Mouse (Mus musculus) limb, embryonic 10.5 days (tissue): Measurements from ENCODE around the gene Snrk. TPM values are rescaled to one million over a fixed set of nuclear protein-coding genes. Genes with fewer than 3 reads are reported as not detected.

Experiments used
- DNase-seq: peaks from one replicate; pipeline ENCODE4 v3.0.0-alpha.2; 2017; ENCODE audit warnings: low spot score
- H3K27ac ChIP-seq: fragments of 300-500 bp; sonication (generic); 2 replicates; pipeline ENCODE4 v1.5.1; 2016; ENCODE audit warnings: mild to moderate bottlenecking
- H3K27me3 ChIP-seq: fragments of 300-500 bp; sonication (generic); 2 replicates; pipeline ENCODE4 v1.6.1; 2016; ENCODE audit warnings: low read depth, mild to moderate bottlenecking; ENCODE audit not compliant: poor library complexity, severe bottlenecking
- H3K36me3 ChIP-seq: fragments of 300-500 bp; sonication (generic); 2 replicates; pipeline ENCODE4 v1.6.1; 2016; ENCODE audit warnings: mild to moderate bottlenecking, moderate library complexity
- H3K4me1 ChIP-seq: fragments of 300-500 bp; sonication (generic); 2 replicates; pipeline ENCODE4 v1.6.1; 2016
- H3K4me3 ChIP-seq: fragments of 300-500 bp; sonication (generic); 2 replicates; pipeline ENCODE4 v1.5.1; 2016; ENCODE audit warnings: mild to moderate bottlenecking, moderate library complexity
- H3K9me3 ChIP-seq: fragments of 300-500 bp; sonication (generic); replicated peaks from 2 replicates; pipeline ENCODE4 v1.6.1; 2016; ENCODE audit warnings: mild to moderate bottlenecking
- WGBS: fragments of 180-500 bp; shearing (Covaris S2); methylation state at CpG from one replicate; pipeline ENCODE4 v1.1.7; 2016; 5-methylcytosine and 5-hydroxymethylcytosine counted together
- polyA plus RNA-seq: library from polyadenylated mRNA; unstranded; fragments of >200 nt; fragmentation: Nextera tagmentation; extraction: Ambion mirVana; gene quantifications from 2 replicates; pipeline ENCODE4 v1.2.1, GENCODE M21; 2016

Snrk gene
- 26.6 and 41.1 TPM in 2 replicates for polyA plus RNA-seq

DNA sequence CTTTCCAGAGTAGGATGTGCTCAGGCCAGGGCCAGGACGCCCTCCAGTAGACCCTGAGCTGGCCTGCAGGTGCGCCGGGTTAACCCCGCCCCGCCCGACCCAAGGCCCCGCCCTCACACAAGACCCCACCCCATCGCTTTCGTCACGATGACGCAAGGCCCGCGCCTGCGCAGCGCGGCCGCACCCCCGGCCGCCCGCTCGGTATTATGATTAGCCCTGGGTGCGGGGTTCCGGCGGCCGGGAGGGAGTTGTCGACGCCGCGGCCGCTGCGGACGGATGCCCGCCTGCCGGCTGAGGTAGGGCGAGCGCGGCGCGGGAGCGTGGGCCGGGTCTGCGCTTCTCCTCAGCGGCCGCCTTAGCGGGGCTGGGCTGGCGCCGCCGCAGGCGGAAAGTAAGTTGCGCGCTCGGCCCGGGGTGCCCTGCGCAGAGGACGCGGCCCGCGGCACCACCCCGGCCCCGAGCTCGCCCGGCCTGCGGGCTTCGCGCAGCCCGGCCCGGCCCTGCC, at the start of gene Snrk:
Snrk (plus strand) TSS at position 155 of the 505 bp plus-strand sequence.
- no peaks in the 10 kb centered on the region for H3K9me3 ChIP-seq
- H3K27ac ChIP-seq, result peak within 1 kb of the TSS; percentile 92
- H3K36me3 ChIP-seq, result no peaks in the 10 kb centered on the region
- DNase-seq, result peak; percentile 91
- H3K4me1 ChIP-seq, result peaks cover 8% of the 10 kb centered on the region
- H3K27me3 ChIP-seq, result no peaks in the 10 kb centered on the region
- 2% methylated on average over 67 of the region's 67 CpGs for WGBS
- H3K4me3 ChIP-seq, result peak within 1 kb of the TSS; percentile 89

DNA sequence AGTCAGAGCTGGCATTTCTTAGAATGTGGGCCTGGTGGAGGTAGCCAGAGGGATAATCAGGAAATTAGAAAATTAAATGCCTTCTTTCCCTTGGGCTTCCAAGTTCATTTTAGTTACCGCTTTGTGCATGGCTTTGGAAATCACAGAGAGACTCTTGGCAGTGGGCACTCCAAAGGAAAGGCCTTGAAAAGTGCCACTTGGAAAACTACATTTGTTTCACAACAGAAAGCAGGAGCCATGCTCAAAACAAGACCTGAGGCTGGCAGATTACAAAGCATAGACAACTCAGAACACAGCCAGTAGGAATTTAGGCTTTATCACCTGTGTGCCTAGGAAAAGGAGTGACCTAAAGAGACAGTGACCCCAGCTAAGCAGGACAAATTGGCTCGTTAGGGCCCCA, 49.4 kb upstream of the Snrk start:
- H3K27ac ChIP-seq, result no peak overlapping the region
- DNase-seq, result no peak

DNA sequence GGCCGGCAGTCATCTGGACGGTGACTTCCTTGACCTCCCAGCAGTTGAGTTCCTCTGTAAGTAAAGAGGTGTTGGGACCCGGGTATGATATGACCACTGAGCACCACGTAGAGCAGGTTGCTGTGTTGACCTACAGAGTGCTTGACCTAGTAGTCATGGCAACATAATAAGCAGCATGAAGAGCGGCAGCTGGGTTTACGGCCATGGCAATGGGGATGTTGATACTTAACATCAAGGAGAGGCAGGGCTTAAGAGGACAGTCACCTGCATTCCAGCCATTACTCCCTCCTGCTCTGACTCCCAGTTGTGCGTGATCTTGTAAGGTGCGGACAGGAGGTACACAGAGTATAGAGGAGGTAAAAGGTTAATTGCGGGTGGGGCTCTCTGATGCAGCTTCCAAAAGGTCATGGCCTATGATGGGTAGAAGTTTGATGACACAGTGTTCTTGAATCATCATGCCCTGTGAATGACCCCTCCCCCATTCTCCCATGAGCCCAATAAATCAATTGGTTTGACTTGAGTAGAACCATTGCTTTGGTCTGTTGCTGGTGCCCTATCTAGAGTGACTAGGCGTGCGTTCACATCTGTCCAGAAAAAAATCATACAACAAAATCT, 47.4 kb upstream of the Snrk start:
- no peaks in the 10 kb centered on the region for H3K27me3 ChIP-seq

More for the DNA sequence above, 49.4 kb upstream of the Snrk start:
- Histone ChIP-seq H3K27me3 (no peaks in the 10 kb centered on the region), H3K9me3 (no peaks in the 10 kb centered on the region), H3K4me3 (no peak overlapping the region), H3K36me3 (no peaks in the 10 kb centered on the region), H3K4me1 (peaks cover 8% of the 10 kb centered on the region; the same call in 1 of the 2 replicates)
- 83% methylated on average over 2 of the region's 2 CpGs for WGBS

DNA sequence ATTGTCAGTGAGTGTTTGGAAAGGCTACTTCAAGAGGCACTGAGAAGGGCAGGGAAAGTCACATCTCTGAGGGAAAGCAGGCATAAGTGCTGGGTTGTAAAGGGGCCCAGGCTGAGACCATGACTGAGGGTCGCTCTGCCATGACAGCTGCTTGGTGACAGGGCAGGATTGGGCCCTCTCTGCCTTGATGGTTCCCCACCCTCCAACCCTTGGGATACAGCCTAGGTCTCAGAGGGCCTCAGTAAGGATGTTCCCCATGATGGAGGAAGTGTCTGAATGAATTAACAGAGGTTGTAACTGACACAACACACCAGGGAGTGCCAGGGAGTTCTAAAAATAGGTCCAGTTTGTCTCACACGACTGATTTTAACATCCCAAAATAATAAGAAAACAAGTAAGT, 43.1 kb upstream of the Snrk start:
- no peaks in the 10 kb centered on the region for H3K9me3 ChIP-seq
- 36% methylated on average over 2 of the region's 2 CpGs for WGBS
- H3K36me3 ChIP-seq, result no peaks in the 10 kb centered on the region
- H3K27me3 ChIP-seq, result no peaks in the 10 kb centered on the region
- DNase-seq, result no peak
- peaks cover 3% of the 10 kb centered on the region; the same call in 1 of the 2 replicates for H3K4me1 ChIP-seq
- H3K27ac ChIP-seq, result no peak overlapping the region
- H3K4me3 ChIP-seq, result no peak overlapping the region

More for the DNA sequence above, 47.4 kb upstream of the Snrk start:
- no peak overlapping the region for H3K27ac ChIP-seq
- peaks cover 7% of the 10 kb centered on the region; the same call in 1 of the 2 replicates for H3K4me1 ChIP-seq
- no peaks in the 10 kb centered on the region for H3K36me3 ChIP-seq
- H3K9me3 ChIP-seq, result no peaks in the 10 kb centered on the region
- no peak overlapping the region for H3K4me3 ChIP-seq
- DNase-seq, result no peak
- 76% methylated on average over 11 of the region's 11 CpGs for WGBS

DNA sequence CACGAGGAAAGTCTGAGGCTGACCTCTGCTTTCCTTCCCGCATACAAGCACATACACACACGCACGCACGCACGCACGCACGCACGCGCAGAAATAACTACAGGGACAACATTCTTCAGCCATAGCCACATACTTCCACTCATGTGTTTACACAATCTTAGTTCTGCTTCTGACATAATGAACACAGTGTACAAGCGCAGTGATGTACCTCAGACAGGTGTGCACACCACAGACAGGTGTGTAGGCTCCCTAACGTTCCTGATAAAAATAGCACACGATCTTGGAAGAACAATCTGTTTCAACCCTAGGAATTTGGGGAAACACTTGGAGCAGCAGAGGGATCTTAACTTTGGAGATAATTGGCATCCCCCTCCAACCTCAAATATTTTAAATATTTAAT, 42.5 kb upstream of the Snrk start:
- WGBS, result 95% methylated on average over 13 of the region's 13 CpGs
- no peak for DNase-seq

DNA sequence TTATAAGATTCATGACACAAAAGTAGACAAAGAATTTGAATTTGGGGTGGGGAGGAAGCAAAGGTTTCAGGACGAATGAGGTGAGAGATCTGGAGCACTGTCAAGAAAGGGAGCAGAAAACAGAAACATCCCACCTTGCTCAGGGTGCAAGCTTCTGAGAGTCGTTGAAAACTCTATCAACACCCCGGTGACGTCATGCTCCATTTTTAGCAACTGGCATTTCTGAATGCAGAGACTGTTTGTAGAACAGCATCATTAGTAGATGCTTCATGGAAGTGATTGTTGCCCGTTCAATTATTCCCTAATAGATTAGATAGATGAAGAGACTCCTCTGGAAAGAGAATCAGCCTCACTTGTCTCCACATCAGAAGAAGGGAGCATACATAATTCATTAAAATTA, 38.6 kb upstream of the Snrk start:
- Histone ChIP-seq H3K4me3 (no peak overlapping the region), H3K27me3 (no peaks in the 10 kb centered on the region), H3K4me1 (no peaks in the 10 kb centered on the region), H3K9me3 (no peaks in the 10 kb centered on the region), H3K27ac (no peak overlapping the region), H3K36me3 (no peaks in the 10 kb centered on the region)
- 89% methylated on average over 5 of the region's 5 CpGs for WGBS
- DNase-seq, result no peak

More for the DNA sequence above, 42.5 kb upstream of the Snrk start:
- no peak overlapping the region for H3K4me3 ChIP-seq
- H3K27ac ChIP-seq, result no peak overlapping the region
- H3K27me3 ChIP-seq, result no peaks in the 10 kb centered on the region
- no peaks in the 10 kb centered on the region for H3K9me3 ChIP-seq
- H3K36me3 ChIP-seq, result no peaks in the 10 kb centered on the region
- H3K4me1 ChIP-seq, result peaks cover 2% of the 10 kb centered on the region; the same call in 1 of the 2 replicates

DNA sequence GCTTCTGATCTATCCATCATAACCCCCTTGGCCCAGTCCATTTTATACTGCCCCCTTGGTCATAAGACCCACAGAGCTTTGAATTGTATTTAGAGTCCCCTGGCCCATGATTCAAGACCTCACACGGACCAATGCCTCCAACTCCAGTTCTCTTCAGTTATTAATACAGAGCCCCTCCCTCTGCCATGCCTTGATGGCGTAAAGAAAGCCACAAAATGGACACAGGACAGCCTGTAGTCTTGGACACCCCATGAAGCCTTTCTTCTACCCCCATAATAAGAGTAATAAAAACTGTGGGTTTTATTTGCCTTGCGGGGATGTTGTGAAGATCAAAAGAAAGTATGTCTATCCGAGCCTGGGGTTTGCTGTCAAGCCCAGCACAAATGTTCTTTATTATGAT, 33.4 kb upstream of the Snrk start:
- Histone ChIP-seq H3K36me3 (no peaks in the 10 kb centered on the region), H3K4me3 (no peak overlapping the region), H3K4me1 (0 out of 2 replicates have a peak, but pooled peaks cover 4% of the 10 kb centered on the region), H3K9me3 (no peaks in the 10 kb centered on the region), H3K27me3 (no peaks in the 10 kb centered on the region), H3K27ac (no peak overlapping the region)
- no peak for DNase-seq
- 82% methylated on average over 4 of the region's 4 CpGs for WGBS

DNA sequence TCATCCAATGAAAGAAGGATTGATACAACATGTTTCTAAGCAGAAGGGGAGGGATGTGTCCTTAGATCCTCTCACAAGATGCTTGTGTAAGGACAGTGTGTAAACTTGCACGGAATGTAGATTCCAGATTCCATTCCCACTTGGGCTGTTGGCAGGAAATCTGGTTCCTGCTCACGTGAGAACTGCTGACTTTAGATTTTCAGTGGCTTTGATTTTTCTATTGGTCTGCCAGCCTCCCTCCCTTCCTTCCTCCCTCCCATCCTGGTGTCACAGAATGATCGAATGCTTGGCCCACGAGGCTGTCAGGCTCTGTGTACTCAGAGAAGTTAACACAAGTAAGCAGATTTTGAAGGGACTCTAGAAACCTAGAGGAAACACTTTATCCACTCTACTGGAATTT, 32.9 kb upstream of the Snrk start:
- H3K36me3 ChIP-seq, result no peaks in the 10 kb centered on the region
- no peaks in the 10 kb centered on the region for H3K27me3 ChIP-seq
- H3K27ac ChIP-seq, result no peak overlapping the region
- H3K4me3 ChIP-seq, result no peak overlapping the region
- 0 out of 2 replicates have a peak, but pooled peaks cover 4% of the 10 kb centered on the region for H3K4me1 ChIP-seq
- no peak for DNase-seq
- WGBS, result 57% methylated on average over 4 of the region's 4 CpGs
- no peaks in the 10 kb centered on the region for H3K9me3 ChIP-seq

DNA sequence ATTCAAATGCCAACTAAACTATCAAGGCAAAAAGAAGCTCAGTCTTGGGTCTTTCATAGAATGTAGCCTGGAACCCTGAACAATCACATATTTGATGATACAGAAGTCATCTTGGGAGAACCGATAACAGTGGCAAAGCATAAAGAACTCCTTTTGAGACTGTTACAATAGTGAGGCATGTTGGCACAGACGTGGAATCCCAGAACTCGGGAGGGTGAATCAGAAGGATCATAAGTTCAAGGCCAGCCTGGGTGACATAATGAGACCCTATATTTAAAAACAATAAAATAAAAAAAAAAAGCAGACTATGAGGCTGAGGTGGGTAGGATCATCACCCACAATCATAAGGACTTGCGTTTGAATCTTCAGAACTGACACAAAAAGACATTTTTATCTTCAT, 32.4 kb upstream of the Snrk start:
- Histone ChIP-seq H3K27ac (no peak overlapping the region), H3K4me3 (no peak overlapping the region), H3K4me1 (0 out of 2 replicates have a peak, but pooled peaks cover 4% of the 10 kb centered on the region), H3K27me3 (no peaks in the 10 kb centered on the region), H3K36me3 (no peaks in the 10 kb centered on the region), H3K9me3 (no peaks in the 10 kb centered on the region)
- no peak for DNase-seq
- 90% methylated on average over 4 of the region's 4 CpGs for WGBS

DNA sequence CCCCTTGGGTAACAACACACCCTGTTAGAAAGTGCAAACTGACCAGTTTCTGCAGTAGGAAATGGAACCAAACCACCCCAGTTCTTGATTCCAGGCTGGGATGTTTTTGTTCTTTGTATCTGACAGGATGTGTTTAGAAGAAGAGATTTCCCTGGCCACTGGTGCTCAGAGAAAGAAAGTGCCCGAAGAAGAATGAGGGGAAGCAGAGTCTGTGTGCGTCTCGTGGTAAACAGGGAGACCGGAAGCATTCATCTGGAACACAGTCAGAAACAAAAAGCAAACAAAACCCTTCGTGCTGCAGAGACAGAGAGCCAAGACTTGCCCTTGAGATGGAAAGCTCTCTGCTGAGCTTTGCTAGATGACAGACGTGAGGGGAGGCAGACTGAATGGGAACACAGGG, 32.0 kb upstream of the Snrk start:
- DNase-seq, result no peak
- 74% methylated on average over 6 of the region's 6 CpGs for WGBS
- H3K9me3 ChIP-seq, result no peaks in the 10 kb centered on the region
- no peaks in the 10 kb centered on the region for H3K36me3 ChIP-seq
- no peak overlapping the region for H3K4me3 ChIP-seq
- no peak overlapping the region for H3K27ac ChIP-seq
- H3K27me3 ChIP-seq, result no peaks in the 10 kb centered on the region
- H3K4me1 ChIP-seq, result 0 out of 2 replicates have a peak, but pooled peaks cover 4% of the 10 kb centered on the region

DNA sequence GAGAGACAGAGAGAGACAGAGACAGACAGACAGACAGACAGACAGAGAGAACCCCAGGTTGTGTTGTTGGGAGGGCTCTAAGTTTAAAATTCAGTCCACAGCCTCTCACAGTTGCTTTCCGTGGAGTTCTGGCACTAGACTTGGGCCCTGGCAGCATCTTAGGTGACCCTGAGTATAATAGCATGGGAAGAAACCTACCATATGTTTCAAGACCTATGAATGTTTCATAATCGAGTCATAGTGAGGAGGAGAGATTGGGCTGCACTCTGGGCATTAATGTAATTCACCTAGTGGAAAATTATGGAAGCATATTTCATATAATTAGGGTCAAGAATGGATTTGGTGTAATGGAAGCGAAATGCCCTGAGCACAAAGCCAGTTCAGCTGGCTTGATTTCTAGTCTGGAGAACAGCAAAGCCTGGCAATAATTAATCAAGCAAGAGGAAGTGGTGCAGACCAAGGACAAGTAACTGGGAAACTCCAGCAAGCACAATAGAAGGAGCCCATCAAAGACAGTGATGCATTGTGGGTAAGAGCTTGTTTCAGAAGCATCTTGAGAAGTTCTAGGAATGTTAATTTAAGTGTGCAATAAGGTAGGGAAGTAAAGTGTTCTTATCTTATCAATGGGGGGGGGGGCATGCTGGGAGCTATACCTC, 31.4 kb upstream of the Snrk start:
- Histone ChIP-seq H3K4me3 (no peak overlapping the region), H3K9me3 (no peaks in the 10 kb centered on the region), H3K27me3 (no peaks in the 10 kb centered on the region), H3K36me3 (no peaks in the 10 kb centered on the region), H3K4me1 (0 out of 2 replicates have a peak, but pooled peaks cover 4% of the 10 kb centered on the region), H3K27ac (no peak overlapping the region)
- 90% methylated on average over 3 of the region's 3 CpGs for WGBS
- no peak for DNase-seq

DNA sequence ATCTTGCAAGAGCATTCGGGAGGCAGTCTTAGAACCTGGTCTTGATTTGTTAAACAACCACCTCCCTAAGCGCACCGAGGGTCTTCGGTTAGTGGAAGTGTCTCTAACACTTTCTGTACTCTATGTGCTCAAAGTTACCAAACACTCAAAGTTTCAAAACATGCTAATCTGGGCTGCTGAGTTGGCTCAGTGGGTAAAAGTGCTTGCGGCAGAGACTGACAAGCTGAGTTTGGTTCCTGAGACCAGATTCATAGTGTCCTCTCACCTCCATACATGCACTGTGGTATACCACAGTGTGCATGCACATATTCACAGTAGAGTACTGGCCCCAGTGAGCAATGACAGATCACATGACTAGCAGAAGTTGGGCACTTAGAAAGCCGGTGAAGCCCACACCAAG, 30.0 kb upstream of the Snrk start:
- H3K27ac ChIP-seq, result no peak overlapping the region
- H3K4me3 ChIP-seq, result no peak overlapping the region
- H3K36me3 ChIP-seq, result no peaks in the 10 kb centered on the region
- H3K4me1 ChIP-seq, result 0 out of 2 replicates have a peak, but pooled peaks cover 4% of the 10 kb centered on the region
- H3K27me3 ChIP-seq, result no peaks in the 10 kb centered on the region
- H3K9me3 ChIP-seq, result no peaks in the 10 kb centered on the region
- DNase-seq, result no peak
- WGBS, result 90% methylated on average over 6 of the region's 6 CpGs

DNA sequence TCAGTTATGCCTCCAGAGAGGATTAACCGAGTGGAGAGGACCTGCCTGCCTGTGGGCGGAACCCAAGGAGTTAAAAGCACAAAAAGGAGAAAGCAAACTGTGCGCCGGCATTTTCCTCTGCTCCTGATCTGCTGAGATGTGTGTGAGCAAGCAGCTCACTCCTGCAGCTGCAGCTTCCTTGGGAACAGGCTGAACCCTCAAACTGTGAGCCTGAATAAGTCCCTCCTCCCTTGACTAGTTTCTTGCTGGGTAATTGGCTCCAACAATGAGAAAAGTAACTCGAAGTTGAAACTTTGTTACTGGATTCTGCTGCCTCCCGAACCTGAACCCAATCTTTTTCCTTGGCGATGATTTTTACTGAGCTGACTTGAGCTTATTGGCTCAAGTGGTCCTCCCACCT, 25.9 kb upstream of the Snrk start:
- DNase-seq, result no peak
- no peaks in the 10 kb centered on the region for H3K9me3 ChIP-seq
- no peak overlapping the region for H3K4me3 ChIP-seq
- no peaks in the 10 kb centered on the region for H3K27me3 ChIP-seq
- H3K36me3 ChIP-seq, result no peaks in the 10 kb centered on the region
- 69% methylated on average over 7 of the region's 7 CpGs for WGBS
- no peaks in the 10 kb centered on the region for H3K4me1 ChIP-seq
- no peak overlapping the region for H3K27ac ChIP-seq
